Mouse (Mus musculus) heart, adult 2 months (tissue): ENCODE measurements at regions not wholly inside any gene's neighbourhood (a gene's known extent, or its start where the extent isn't known, plus 50 kb on each side); places are given as distances from the start of the nearest gene placed in this dataset.

Experiments used
- CTCF ChIP-seq: fragments of 200-600 bp; IDR thresholded peaks from 2 replicates; pipeline ENCODE4 v1.8.1; 2022; ENCODE audit warnings: antibody characterized with exemption, mild to moderate bottlenecking, moderate library complexity
- POLR2A ChIP-seq: fragments of 200-500 bp; IDR thresholded peaks from 2 replicates; pipeline ENCODE4 v1.6.1; 2011; ENCODE audit warnings: mild to moderate bottlenecking, low read depth, low read length, control low read depth; ENCODE audit not compliant: insufficient read depth

- TF ChIP-seq POLR2A (no peak), CTCF (no peak)
Observed at GRCm38 (mm10) chr4:142447529-142447928, 208.3 kb upstream of the Kazn start.
